Mouse (Mus musculus) gastrocnemius, postnatal 36 days (tissue): ENCODE measurements at regions not wholly inside any gene's neighbourhood (a gene's known extent, or its start where the extent isn't known, plus 50 kb on each side); places are given as distances from the start of the nearest gene placed in this dataset.

ENCODE experiments used
- DNase-seq, 2 experiments: peaks; one replicate each; pipeline ENCODE4 v3.0.0; 2022
- intact Hi-C: fragments of 180-260 bp; cut with DNase I; formaldehyde crosslinking; loops from one replicate; pipeline ENCODE4 v1.15.1; 2025

GRCm38 (mm10) chr9:94016747-94017487 lies 521.0 kb downstream of the 1190002N15Rik start:
- no peak for DNase-seq
- intact Hi-C loops, result no loop called here

GRCm38 (mm10) chr9:93992216-93992615 lies 545.7 kb downstream of the 1190002N15Rik start:
- intact Hi-C loops, result no loop called here
- no peak for DNase-seq

GRCm38 (mm10) chr9:93991141-93991540 lies 546.7 kb downstream of the 1190002N15Rik start:
- DNase-seq, result no peak
- intact Hi-C loops, result no loop called here

GRCm38 (mm10) chr9:93981136-93981535 lies 556.7 kb downstream of the 1190002N15Rik start:
- no peak for DNase-seq
- intact Hi-C loops, result no loop called here

- DNase-seq, result no peak
- intact Hi-C loops, result no loop called here
These were observed 568.1 kb downstream of the 1190002N15Rik start for GRCm38 (mm10) chr9:93969691-93970284.

- intact Hi-C loops, result no loop called here
- no peak for DNase-seq
These were observed 568.8 kb downstream of the 1190002N15Rik start for GRCm38 (mm10) chr9:93969118-93969517.

GRCm38 (mm10) chr9:93955235-93956040 lies 582.4 kb downstream of the 1190002N15Rik start:
- DNase-seq, result no peak
- intact Hi-C loops, result no loop called here

- DNase-seq, result no peak
- intact Hi-C loops, result no loop called here
These were observed 589.2 kb downstream of the 1190002N15Rik start for GRCm38 (mm10) chr9:93948671-93949070.

- DNase-seq, result no peak
- intact Hi-C loops, result no loop called here
These were observed 590.8 kb downstream of the 1190002N15Rik start for GRCm38 (mm10) chr9:93947053-93947452.

GRCm38 (mm10) chr9:93940193-93940592 lies 597.7 kb downstream of the 1190002N15Rik start:
- intact Hi-C loops, result no loop called here
- DNase-seq, result no peak

GRCm38 (mm10) chr9:93930684-93931083 lies 607.2 kb downstream of the 1190002N15Rik start:
- no peak for DNase-seq
- intact Hi-C loops, result no loop called here

- no peak for DNase-seq
These were observed 648.6 kb downstream of the 1190002N15Rik start for GRCm38 (mm10) chr9:93889256-93889655.

GRCm38 (mm10) chr9:93880112-93880511 lies 657.8 kb downstream of the 1190002N15Rik start:
- intact Hi-C loops, result no loop called here
- no peak for DNase-seq

More at GRCm38 (mm10) chr9:93889256-93889655, 648.6 kb downstream of the 1190002N15Rik start:
- intact Hi-C loops, result no loop called here

GRCm38 (mm10) chr9:93879572-93879971 lies 658.3 kb downstream of the 1190002N15Rik start:
- intact Hi-C loops, result no loop called here
- no peak for DNase-seq

- intact Hi-C loops, result no loop called here
- DNase-seq, result no peak
These were observed 667.1 kb downstream of the 1190002N15Rik start for GRCm38 (mm10) chr9:93870778-93871177.

- intact Hi-C loops, result no loop called here
- DNase-seq, result no peak
These were observed 679.9 kb downstream of the 1190002N15Rik start for GRCm38 (mm10) chr9:93857937-93858336.

- intact Hi-C loops, result no loop called here
- no peak for DNase-seq
These were observed 691.5 kb downstream of the 1190002N15Rik start for GRCm38 (mm10) chr9:93846411-93846810.

GRCm38 (mm10) chr9:93843869-93844268 lies 694.0 kb downstream of the 1190002N15Rik start:
- intact Hi-C loops, result no loop called here
- DNase-seq, result no peak
